Mouse (Mus musculus) liver, embryonic 16.5 days (tissue): ENCODE measurements at regions not wholly inside any gene's neighbourhood (a gene's known extent, or its start where the extent isn't known, plus 50 kb on each side); places are given as distances from the start of the nearest gene placed in this dataset.

ENCODE experiments used
- ATAC-seq: fragments of 200-750 bp; cut with Nextera tagmentation; 2 replicates; pipeline ENCODE4 v1.8.0; 2017; ENCODE audit warnings: low read depth, mild to moderate bottlenecking, moderate number of reproducible peaks, moderate library complexity
- H3K27ac ChIP-seq: fragments of 300-500 bp; sonication (generic); 2 replicates; pipeline ENCODE4 v1.5.1; 2014; ENCODE audit warnings: mild to moderate bottlenecking, low read length
- H3K27me3 ChIP-seq: fragments of 300-500 bp; sonication (generic); 2 replicates; pipeline ENCODE4 v1.6.1; 2014; ENCODE audit warnings: low read depth, low read length, mixed read lengths; ENCODE audit not compliant: control insufficient read depth, insufficient read depth
- H3K36me3 ChIP-seq: fragments of 300-500 bp; sonication (generic); 2 replicates; pipeline ENCODE4 v1.6.1; 2014; ENCODE audit warnings: mild to moderate bottlenecking; ENCODE audit not compliant: control insufficient read depth, insufficient read depth
- H3K4me1 ChIP-seq: fragments of 300-500 bp; sonication (generic); 2 replicates; pipeline ENCODE4 v1.6.1; 2014; ENCODE audit warnings: low read depth, low read length, mixed read lengths; ENCODE audit not compliant: control insufficient read depth
- H3K4me2 ChIP-seq: fragments of 300-500 bp; sonication (generic); 2 replicates; pipeline ENCODE4 v1.6.1; 2014; ENCODE audit warnings: low read depth, low read length, mixed read lengths
- H3K4me3 ChIP-seq: fragments of 300-500 bp; sonication (generic); 2 replicates; pipeline ENCODE4 v1.5.1; 2014; ENCODE audit warnings: low read depth, mild to moderate bottlenecking, low read length
- H3K9ac ChIP-seq: fragments of 300-500 bp; sonication (generic); 2 replicates; pipeline ENCODE4 v1.6.1; 2014; ENCODE audit warnings: low read depth, low read length
- H3K9me3 ChIP-seq: fragments of 300-500 bp; sonication (generic); replicated peaks from 2 replicates; pipeline ENCODE4 v1.6.1; 2016; ENCODE audit warnings: low read length; ENCODE audit not compliant: control insufficient read depth
- WGBS: fragments of 180-500 bp; shearing (Covaris S2); extraction: QIAGEN DNeasy Blood & Tissue Kit; methylation state at CpG from one replicate; pipeline ENCODE4 v1.1.7; 2014; ENCODE audit not compliant: insufficient replicate concordance; 5-methylcytosine and 5-hydroxymethylcytosine counted together

GRCm38 (mm10) chr5:39076555-39077178, 200.1 kb upstream of the Clnk start:
- H3K36me3 ChIP-seq, result no peaks in the 10 kb centered on the region
- ATAC-seq, result no peak
- no peak overlapping the region for H3K4me2 ChIP-seq
- 55% methylated on average over 11 of the region's 11 CpGs for WGBS
- H3K27me3 ChIP-seq, result no peaks in the 10 kb centered on the region
- H3K9ac ChIP-seq, result no peak overlapping the region
- no peak overlapping the region for H3K4me3 ChIP-seq
- H3K4me1 ChIP-seq, result no peaks in the 10 kb centered on the region
- H3K9me3 ChIP-seq, result no peaks in the 10 kb centered on the region
- H3K27ac ChIP-seq, result no peak overlapping the region

DNA sequence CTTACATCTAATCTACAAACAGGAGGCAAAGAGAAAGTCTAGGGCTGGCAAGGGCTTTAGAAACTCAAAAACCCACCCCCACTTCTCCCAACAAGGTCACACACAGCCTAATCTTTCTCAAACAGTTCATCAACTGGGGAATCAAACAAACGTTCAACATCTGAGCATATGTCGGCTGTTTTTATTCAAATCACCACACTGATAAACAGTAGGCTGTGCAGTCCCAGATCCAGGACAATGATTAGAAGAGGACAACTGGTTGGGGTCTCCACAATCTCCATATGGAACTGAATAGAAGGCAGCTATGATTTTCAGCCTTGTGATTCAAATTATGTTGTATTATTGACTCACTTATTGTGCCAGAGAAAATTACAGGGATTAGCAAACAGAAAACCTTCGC, 193.1 kb upstream of the Clnk start:
- Histone ChIP-seq H3K9ac (no peak overlapping the region), H3K4me3 (no peak overlapping the region), H3K9me3 (no peaks in the 10 kb centered on the region), H3K4me2 (no peak overlapping the region), H3K4me1 (no peaks in the 10 kb centered on the region), H3K27ac (no peak overlapping the region), H3K36me3 (no peaks in the 10 kb centered on the region), H3K27me3 (no peaks in the 10 kb centered on the region)
- WGBS, result 47% methylated on average over 3 of the region's 3 CpGs
- ATAC-seq, result no peak

GRCm38 (mm10) chr5:39063061-39063460, 186.4 kb upstream of the Clnk start:
- ATAC-seq, result no peak
- Histone ChIP-seq H3K4me2 (no peak overlapping the region), H3K27me3 (no peaks in the 10 kb centered on the region), H3K9me3 (no peaks in the 10 kb centered on the region), H3K9ac (no peak overlapping the region), H3K36me3 (no peaks in the 10 kb centered on the region), H3K27ac (no peak overlapping the region), H3K4me1 (no peaks in the 10 kb centered on the region), H3K4me3 (no peak overlapping the region)
- 50% methylated on average over 3 of the region's 3 CpGs for WGBS

- 70% methylated on average over 8 of the region's 8 CpGs for WGBS
- Histone ChIP-seq H3K4me3 (no peak overlapping the region), H3K36me3 (no peaks in the 10 kb centered on the region), H3K4me1 (no peaks in the 10 kb centered on the region), H3K27ac (no peak overlapping the region), H3K4me2 (no peak overlapping the region), H3K9ac (no peak overlapping the region), H3K27me3 (no peaks in the 10 kb centered on the region), H3K9me3 (no peaks in the 10 kb centered on the region)
- ATAC-seq, result no peak
Measured at GRCm38 (mm10) chr5:39052490-39053250, 176.1 kb upstream of the Clnk start.

DNA sequence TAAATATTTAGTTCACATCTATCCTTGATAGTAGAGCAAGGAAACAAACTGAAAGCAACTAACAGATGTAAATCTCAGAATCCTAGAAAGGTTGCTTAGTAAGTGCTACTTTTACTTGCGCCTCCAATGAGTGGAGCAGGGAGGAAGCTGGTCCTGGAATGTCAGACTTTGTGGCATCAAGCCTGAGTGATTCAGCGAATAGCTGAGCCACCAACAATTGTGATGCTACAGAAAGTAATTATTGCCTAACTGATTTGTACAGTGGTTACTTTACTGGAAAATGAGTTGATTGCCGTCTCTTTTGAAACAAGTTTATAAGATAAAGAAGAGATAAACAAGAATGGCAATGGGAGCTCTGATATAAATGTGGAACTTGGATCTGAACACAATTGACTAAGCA, 173.9 kb upstream of the Clnk start:
- H3K9me3 ChIP-seq, result no peaks in the 10 kb centered on the region
- 63% methylated on average over 3 of the region's 3 CpGs for WGBS
- H3K4me3 ChIP-seq, result no peak overlapping the region
- H3K4me1 ChIP-seq, result no peaks in the 10 kb centered on the region
- no peak overlapping the region for H3K4me2 ChIP-seq
- no peaks in the 10 kb centered on the region for H3K36me3 ChIP-seq
- ATAC-seq, result no peak
- no peak overlapping the region for H3K27ac ChIP-seq
- no peak overlapping the region for H3K9ac ChIP-seq
- H3K27me3 ChIP-seq, result no peaks in the 10 kb centered on the region

GRCm38 (mm10) chr5:39049141-39049540, 172.5 kb upstream of the Clnk start:
- Histone ChIP-seq H3K4me1 (no peaks in the 10 kb centered on the region), H3K27me3 (no peaks in the 10 kb centered on the region), H3K4me3 (no peak overlapping the region), H3K4me2 (no peak overlapping the region), H3K36me3 (no peaks in the 10 kb centered on the region), H3K9ac (no peak overlapping the region), H3K9me3 (no peaks in the 10 kb centered on the region), H3K27ac (no peak overlapping the region)
- ATAC-seq, result no peak
- 34% methylated on average over 2 of the region's 2 CpGs for WGBS

GRCm38 (mm10) chr5:39040467-39040866, 163.9 kb upstream of the Clnk start:
- Histone ChIP-seq H3K4me1 (no peaks in the 10 kb centered on the region), H3K27me3 (no peaks in the 10 kb centered on the region), H3K9ac (no peak overlapping the region), H3K9me3 (no peaks in the 10 kb centered on the region), H3K36me3 (no peaks in the 10 kb centered on the region), H3K27ac (no peak overlapping the region), H3K4me2 (no peak overlapping the region), H3K4me3 (no peak overlapping the region)
- 64% methylated on average over 2 of the region's 2 CpGs for WGBS
- no peak for ATAC-seq

- Histone ChIP-seq H3K27ac (no peak overlapping the region), H3K9me3 (no peaks in the 10 kb centered on the region), H3K4me3 (no peak overlapping the region), H3K36me3 (no peaks in the 10 kb centered on the region), H3K4me2 (no peak overlapping the region), H3K27me3 (no peaks in the 10 kb centered on the region), H3K4me1 (no peaks in the 10 kb centered on the region), H3K9ac (no peak overlapping the region)
- 61% methylated on average over 4 of the region's 4 CpGs for WGBS
- no peak for ATAC-seq
Measured at GRCm38 (mm10) chr5:39023241-39023640, 146.6 kb upstream of the Clnk start.

DNA sequence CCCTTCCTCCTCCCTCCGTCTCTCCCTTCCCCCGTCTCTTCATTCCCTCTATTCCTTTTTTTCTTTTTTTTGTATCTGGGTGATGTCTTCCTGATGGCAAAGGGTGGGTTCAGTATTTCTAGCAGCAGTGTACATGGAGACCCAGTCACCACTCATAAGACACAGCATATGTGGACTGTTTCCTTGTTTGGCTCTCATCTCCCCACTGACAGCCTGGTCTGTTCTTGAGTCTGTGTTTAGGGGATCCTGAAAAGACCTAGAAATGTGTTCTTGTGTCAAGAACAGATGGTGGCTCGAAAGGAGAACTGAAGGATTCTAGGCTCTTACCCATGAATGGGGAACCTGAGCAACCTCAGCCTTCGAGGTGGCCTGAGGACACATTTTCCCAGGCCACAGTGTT, 124.0 kb upstream of the Clnk start:
- Histone ChIP-seq H3K27me3 (no peaks in the 10 kb centered on the region), H3K4me1 (no peaks in the 10 kb centered on the region), H3K36me3 (no peaks in the 10 kb centered on the region), H3K4me2 (no peak overlapping the region), H3K4me3 (no peak overlapping the region), H3K27ac (no peak overlapping the region), H3K9me3 (no peaks in the 10 kb centered on the region), H3K9ac (no peak overlapping the region)
- 51% methylated on average over 4 of the region's 4 CpGs for WGBS
- no peak for ATAC-seq
